Mouse (Mus musculus) stomach, postnatal 0 days (tissue): ENCODE results near the gene Hist1h4d.

Source experiments
- CTCF ChIP-seq: IDR thresholded peaks from 2 replicates; pipeline ENCODE4 v1.5.1; 2016; ENCODE audit warnings: antibody characterized with exemption, low read depth, mild to moderate bottlenecking, moderate library complexity
- EP300 ChIP-seq: optimal IDR thresholded peaks from 2 replicates; pipeline ENCODE3; 2016; ENCODE audit warnings: antibody characterized with exemption

GRCm38 (mm10) chr13:23534368-23535131 lies 46.8 kb upstream of the Hist1h4d start:
- no peak for TF ChIP-seq CTCF
- TF ChIP-seq EP300 = no peak
